Mouse (Mus musculus): ENCODE data around the gene Duox2. TPM values are rescaled to one million over a fixed set of nuclear protein-coding genes. Genes with fewer than 3 reads are reported as not detected.

The Duox2 gene
- polyA plus RNA-seq, 1 experiment from 2014 or later, result 0.08 TPM

DNA sequence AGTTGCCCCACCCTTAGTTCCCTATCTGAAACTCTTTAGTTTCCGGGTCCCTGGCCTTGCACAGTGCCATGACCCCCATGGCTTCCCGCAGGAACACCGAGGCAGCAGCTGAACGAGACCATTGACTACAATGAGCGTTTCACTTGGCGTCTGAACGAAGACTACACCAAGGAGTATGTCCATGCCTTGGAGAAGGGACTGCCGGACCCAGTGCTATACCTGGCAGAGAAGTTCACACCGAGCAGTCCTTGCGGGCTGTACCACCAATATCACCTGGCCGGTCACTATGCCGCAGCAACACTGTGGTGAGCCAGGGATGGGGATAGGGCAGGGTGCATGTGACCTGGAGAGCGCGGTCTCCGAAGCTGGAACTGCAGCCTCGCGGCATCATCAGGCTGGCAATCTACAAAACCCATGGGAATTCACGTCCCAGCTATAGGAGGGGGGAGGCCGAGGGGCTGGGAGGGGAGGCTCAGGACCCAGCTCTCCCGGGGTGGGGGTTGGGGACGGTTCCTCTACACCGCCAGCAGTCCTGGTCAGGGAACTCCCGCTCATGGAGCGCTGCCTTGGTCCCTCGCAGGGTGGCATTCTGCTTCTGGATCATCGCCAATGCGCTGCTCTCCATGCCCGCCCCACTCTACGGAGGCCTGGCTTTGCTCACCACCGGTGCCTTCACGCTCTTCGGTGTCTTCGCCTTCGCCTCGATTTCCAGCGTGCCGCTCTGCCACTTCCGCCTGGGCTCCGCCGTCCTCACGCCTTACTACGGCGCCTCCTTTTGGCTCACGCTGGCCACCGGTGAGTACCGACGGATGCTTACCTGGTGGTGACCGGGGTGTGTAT is 3.1 kb upstream of the Duox2 start:
- Histone ChIP-seq H3K9me3 (no peaks in the 10 kb centered on the region), H3K4me3 (peak overlapping the region; percentile 34), H3K27ac (no peak overlapping the region), H3K4me2 (replicated peaks) (peak overlapping the region; percentile 63), H3K36me3 (no peaks in the 10 kb centered on the region), H3K4me1 (peaks cover 26% of the 10 kb centered on the region), H3K27me3 (peaks cover 97% of the 10 kb centered on the region), H3K9ac (no peak overlapping the region)
- WGBS, result under 1% methylated on average over 48 of the region's 48 CpGs
- no peak; the same call in 1 of the 2 replicates for ATAC-seq (ENCODE audit: insufficient number of reproducible peaks, insufficient read depth, low FRiP score, low TSS enrichment)

DNA sequence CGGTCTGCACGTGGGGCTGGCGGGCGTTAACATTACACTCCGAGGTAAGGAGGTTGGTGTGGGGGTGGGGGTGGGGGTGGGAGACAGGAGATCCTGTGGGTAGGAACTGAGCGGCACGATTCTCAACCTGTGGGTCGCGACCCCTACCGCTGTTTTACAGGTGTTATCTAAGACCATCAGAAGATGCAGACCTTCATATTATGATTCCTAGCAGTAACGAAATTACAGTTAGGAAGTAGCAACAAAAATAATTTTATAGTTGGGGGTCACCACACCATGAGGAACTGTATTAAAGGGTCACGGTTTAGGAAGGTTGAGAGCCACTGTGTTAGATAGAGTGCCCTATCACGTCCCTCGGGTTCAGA is 2.4 kb upstream of the Duox2 start:
- Histone ChIP-seq H3K4me2 (replicated peaks) (peak overlapping the region; percentile 63; the same call in 1 of the 2 replicates), H3K9me3 (no peaks in the 10 kb centered on the region), H3K4me3 (no peak overlapping the region), H3K27ac (no peak overlapping the region), H3K4me1 (peaks cover 26% of the 10 kb centered on the region), H3K36me3 (no peaks in the 10 kb centered on the region), H3K27me3 (peaks cover 97% of the 10 kb centered on the region), H3K9ac (no peak overlapping the region)
- ATAC-seq (ENCODE audit: insufficient number of reproducible peaks, insufficient read depth, low FRiP score, low TSS enrichment), result no peak
- 4% methylated on average over 14 of the region's 14 CpGs for WGBS

DNA sequence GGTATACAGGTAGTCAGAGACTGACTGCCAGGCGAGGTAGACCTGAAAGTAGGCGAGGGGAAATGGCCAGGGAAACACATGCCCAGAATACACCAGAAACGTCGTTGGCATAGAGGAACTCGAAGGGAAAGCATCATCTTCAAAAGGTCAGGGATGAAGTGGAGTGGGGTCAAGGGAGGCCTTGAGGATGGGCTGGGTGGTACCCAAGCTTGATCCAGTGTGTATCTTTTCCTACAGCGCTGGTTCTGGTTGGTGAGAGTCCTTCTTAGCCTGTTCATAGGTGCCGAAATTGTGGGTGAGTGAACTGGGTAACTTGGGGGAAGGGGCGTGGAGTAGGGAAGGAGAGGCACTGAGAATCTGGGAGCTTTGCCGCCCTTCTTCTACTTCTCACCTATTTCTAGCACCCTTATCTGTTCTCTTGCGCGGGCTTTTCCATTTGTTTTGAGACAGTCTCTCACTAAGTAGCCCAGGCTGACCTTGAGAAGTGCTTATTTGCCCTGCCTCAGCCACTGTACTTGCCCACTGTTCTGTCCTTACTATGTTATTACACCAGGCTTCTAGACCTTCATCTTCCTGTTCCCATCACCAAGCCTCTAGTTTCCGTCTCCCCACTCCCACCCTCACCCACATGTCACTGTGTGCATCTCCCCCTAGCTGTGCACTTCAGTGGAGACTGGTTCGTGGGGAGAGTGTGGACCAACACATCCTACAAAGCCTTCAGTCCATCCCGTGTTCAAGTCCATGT is 1.8 kb upstream of the Duox2 start:
- Histone ChIP-seq H3K4me2 (replicated peaks) (no peak overlapping the region), H3K27me3 (peaks cover 97% of the 10 kb centered on the region), H3K4me1 (peaks cover 26% of the 10 kb centered on the region), H3K36me3 (no peaks in the 10 kb centered on the region), H3K9ac (no peak overlapping the region), H3K27ac (no peak overlapping the region), H3K4me3 (no peak overlapping the region), H3K9me3 (no peaks in the 10 kb centered on the region)
- 7% methylated on average over 14 of the region's 14 CpGs for WGBS
- no peak for ATAC-seq (ENCODE audit: insufficient number of reproducible peaks, insufficient read depth, low FRiP score, low TSS enrichment)

DNA sequence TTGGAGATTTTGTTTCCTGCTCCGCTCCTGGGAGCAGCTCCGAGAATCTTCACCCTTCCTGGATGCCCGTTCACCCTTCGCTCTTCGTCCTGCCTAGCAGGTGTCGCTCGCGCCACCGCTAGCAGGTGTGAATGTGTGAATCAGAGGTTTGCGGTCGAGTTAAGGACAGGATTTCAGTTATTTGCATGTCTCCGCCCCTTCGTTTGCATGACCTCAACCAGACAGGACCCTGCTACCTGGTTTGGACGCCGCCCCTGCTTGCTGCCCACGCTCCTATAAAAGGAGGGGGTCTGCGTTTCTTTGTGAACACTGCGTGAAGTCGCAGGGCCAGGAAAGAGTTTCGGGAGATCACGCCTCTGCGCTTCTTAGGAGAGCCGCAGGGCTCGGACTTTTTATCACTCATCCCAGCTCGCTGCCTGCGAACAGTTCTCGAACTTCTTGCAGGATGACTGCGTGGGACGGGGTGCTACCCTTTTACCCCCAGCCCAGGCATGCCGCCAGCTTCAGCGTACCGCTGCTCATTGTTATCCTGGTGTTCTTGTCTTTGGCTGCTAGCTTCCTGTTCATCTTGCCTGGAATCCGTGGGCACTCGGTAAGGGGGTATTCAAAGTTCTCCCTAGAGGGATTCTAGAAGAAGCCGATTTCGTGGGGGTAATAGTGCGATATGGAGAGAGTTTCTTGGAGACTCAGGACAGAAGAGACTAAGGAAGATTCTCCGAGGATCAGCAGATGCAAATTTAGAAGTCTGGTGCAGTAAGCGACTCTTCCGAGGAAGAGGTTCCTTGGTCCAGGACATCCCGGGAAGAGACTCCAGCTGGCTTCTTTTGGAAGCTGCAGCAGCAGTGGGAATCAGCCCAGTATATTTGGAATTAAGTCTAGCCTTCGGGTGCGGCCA is 594 bp upstream of the Duox2 start, which contains the start of gene Duoxa2:
Duoxa2 (plus strand) TSS at position 305 of the 895 bp plus-strand sequence.
- Histone ChIP-seq H3K4me1 (peaks cover 26% of the 10 kb centered on the region), H3K9me3 (no peaks in the 10 kb centered on the region), H3K36me3 (no peaks in the 10 kb centered on the region), H3K27ac (no peak within 1 kb of the TSS), H3K4me3 (peak within 1 kb of the TSS; percentile 24), H3K4me2 (replicated peaks) (peak within 1 kb of the TSS; percentile 40), H3K9ac (no peak within 1 kb of the TSS), H3K27me3 (peaks cover 99% of the 10 kb centered on the region)
- WGBS, result 2% methylated on average over 43 of the region's 43 CpGs
- no peak for ATAC-seq (ENCODE audit: insufficient number of reproducible peaks, insufficient read depth, low FRiP score, low TSS enrichment)

DNA sequence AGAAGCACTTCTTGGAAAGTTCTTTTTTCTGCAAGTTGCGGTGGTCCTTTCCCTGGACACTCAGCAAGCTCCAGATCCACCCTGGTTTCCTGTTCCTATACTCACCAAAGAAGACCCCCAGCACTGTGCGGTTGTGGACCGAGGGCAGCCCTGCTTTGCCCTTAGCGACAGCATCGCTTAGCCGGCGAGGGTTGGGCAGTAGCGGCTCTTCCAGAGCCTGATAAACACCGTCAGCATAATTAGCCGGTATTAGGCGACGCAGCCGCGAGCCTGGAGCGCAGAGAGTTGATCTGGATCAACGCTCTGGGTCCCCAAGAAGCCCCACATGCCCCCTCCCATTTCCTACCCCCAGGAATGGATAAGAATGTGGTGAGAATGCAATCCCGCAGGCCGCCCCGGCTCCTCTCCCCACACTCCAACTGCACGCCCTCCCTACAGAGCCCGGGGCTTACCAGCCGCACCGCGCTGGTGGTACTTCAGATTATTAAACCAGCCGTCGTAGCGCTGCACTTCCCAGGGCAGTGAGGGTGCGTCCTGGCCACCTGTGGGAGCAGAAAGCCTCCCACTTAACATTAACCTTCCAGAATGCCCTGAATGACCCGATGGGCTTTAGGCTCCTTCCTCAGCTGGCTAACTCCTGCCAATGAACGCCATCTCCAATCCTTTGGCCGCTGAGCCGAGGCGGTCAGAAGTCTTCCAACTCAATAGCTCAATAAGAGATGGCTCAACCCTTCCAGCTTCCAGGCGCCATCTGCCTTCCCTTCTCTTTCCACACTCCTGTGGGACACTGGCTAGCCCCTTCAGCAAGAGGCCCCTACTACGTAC is 766 bp downstream of the Duox2 start:
- under 1% methylated on average over 35 of the region's 35 CpGs for WGBS
- Histone ChIP-seq H3K4me1 (peaks cover 26% of the 10 kb centered on the region), H3K27me3 (peaks cover 96% of the 10 kb centered on the region), H3K4me3 (0 out of 2 replicates have a peak overlapping the region, but pooled peaks have one; percentile 5), H3K36me3 (no peaks in the 10 kb centered on the region), H3K9me3 (no peaks in the 10 kb centered on the region), H3K27ac (no peak overlapping the region), H3K9ac (no peak overlapping the region), H3K4me2 (replicated peaks) (peak overlapping the region; percentile 27)
- no peak for ATAC-seq (ENCODE audit: insufficient number of reproducible peaks, insufficient read depth, low FRiP score, low TSS enrichment)

DNA sequence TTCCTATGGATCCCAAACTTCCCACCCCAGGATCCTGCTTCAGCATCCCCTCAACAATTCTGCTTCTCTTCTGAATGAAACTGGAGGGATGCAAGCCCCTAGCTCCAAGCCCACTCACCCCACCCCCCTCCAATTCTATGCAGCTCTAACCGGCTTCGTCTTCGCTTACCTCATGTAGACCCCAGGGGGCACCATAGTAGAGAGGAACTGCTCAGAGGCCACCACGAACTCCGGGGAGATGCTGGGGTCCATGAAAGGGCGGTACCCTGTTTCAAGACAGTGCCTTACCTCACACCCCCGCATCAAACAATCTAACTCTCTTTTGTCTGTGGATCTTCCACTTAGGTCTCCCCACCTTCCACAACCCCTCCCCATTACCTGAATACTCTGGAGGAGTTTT is 3.3 kb downstream of the Duox2 start:
- Histone ChIP-seq H3K27ac (no peak overlapping the region), H3K27me3 (peaks cover 75% of the 10 kb centered on the region), H3K4me3 (no peak overlapping the region), H3K4me2 (replicated peaks) (no peak overlapping the region), H3K36me3 (no peaks in the 10 kb centered on the region), H3K9ac (no peak overlapping the region), H3K9me3 (no peaks in the 10 kb centered on the region), H3K4me1 (peaks cover 16% of the 10 kb centered on the region)
- no peak for ATAC-seq (ENCODE audit: insufficient number of reproducible peaks, insufficient read depth, low FRiP score, low TSS enrichment)
- whole genome bisulfite sequencing, result 7% methylated on average over 7 of the region's 7 CpGs

DNA sequence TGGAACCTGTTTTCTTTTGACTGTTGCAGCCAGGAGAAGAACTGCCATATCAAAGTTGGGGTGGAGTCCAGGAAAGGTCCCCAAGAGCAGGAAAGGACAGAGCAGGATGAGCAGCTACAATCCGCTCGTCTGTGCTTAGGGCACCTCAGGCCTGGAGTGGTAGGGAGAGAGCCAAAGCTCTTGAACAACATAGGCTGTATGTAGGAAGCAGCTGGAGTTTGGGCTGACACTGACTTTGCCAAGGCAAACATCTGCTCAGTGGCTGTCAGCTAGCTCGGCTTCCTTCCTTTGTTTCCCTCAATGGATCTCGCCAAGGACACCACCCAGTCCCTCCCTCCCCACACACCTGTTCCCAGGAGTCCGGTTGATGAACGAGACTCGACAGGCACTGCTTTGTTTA is 12.1 kb downstream of the Duox2 start:
- no peaks in the 10 kb centered on the region for H3K9me3 ChIP-seq
- 63% methylated on average over 7 of the region's 7 CpGs for WGBS
- no peak overlapping the region for H3K4me2 ChIP-seq (replicated peaks)
- no peak overlapping the region for H3K27ac ChIP-seq
- no peak for ATAC-seq (ENCODE audit: insufficient number of reproducible peaks, insufficient read depth, low FRiP score, low TSS enrichment)
- no peak overlapping the region for H3K9ac ChIP-seq
- H3K36me3 ChIP-seq, result no peaks in the 10 kb centered on the region
- no peak overlapping the region for H3K4me3 ChIP-seq
- no peaks in the 10 kb centered on the region for H3K27me3 ChIP-seq
- H3K4me1 ChIP-seq, result no peaks in the 10 kb centered on the region

DNA sequence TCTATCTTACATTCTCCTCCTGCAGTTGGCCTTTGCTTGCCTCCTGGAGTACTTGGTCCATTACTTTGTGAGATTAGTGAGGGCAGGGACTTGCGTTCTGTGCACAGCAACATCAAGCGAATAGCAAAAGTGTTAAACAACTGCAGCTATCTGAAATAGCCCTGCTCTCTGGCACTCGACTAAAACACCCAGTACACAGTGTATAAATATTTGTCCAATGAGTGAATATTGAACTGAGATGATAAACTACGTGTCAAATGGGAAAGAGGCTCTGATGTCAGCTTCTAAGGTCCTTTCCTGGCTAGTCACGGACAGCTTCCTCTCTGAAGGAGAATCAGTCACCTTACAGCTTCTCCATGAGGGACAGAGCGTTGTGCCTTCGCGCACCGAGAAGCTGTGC is 14.2 kb downstream of the Duox2 start:
- Histone ChIP-seq H3K27ac (no peak overlapping the region), H3K27me3 (no peaks in the 10 kb centered on the region), H3K4me3 (no peak overlapping the region), H3K4me2 (replicated peaks) (no peak overlapping the region), H3K36me3 (no peaks in the 10 kb centered on the region), H3K9ac (no peak overlapping the region), H3K9me3 (no peaks in the 10 kb centered on the region), H3K4me1 (no peaks in the 10 kb centered on the region)
- no peak for ATAC-seq (ENCODE audit: insufficient number of reproducible peaks, insufficient read depth, low FRiP score, low TSS enrichment)
- WGBS, result 87% methylated on average over 9 of the region's 9 CpGs

DNA sequence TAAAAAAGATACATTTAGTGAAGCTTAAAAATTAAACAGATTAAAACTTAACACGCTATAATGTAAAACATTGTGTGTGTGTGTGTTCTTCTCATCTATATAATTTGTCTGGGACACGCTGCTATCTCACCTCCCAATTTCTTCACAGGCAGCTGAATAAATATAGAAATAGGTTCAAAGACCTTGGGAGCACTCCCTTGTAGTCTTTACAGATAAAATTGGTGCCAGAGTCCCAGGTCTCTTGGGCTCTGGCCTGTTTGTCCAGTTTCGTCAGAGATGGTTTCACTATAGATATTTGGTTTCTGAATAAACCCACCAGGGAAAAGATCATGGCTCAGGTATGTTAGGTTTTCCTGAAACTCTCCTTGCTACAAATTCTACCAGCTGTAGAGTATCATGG is 19.5 kb downstream of the Duox2 start:
- WGBS, result 78% methylated on average over 3 of the region's 3 CpGs
- Histone ChIP-seq H3K9me3 (no peaks in the 10 kb centered on the region), H3K9ac (no peak overlapping the region), H3K36me3 (no peaks in the 10 kb centered on the region), H3K4me3 (no peak overlapping the region), H3K4me2 (replicated peaks) (no peak overlapping the region), H3K27ac (no peak overlapping the region), H3K27me3 (no peaks in the 10 kb centered on the region), H3K4me1 (no peaks in the 10 kb centered on the region)
- ATAC-seq (ENCODE audit: insufficient number of reproducible peaks, insufficient read depth, low FRiP score, low TSS enrichment), result no peak

DNA sequence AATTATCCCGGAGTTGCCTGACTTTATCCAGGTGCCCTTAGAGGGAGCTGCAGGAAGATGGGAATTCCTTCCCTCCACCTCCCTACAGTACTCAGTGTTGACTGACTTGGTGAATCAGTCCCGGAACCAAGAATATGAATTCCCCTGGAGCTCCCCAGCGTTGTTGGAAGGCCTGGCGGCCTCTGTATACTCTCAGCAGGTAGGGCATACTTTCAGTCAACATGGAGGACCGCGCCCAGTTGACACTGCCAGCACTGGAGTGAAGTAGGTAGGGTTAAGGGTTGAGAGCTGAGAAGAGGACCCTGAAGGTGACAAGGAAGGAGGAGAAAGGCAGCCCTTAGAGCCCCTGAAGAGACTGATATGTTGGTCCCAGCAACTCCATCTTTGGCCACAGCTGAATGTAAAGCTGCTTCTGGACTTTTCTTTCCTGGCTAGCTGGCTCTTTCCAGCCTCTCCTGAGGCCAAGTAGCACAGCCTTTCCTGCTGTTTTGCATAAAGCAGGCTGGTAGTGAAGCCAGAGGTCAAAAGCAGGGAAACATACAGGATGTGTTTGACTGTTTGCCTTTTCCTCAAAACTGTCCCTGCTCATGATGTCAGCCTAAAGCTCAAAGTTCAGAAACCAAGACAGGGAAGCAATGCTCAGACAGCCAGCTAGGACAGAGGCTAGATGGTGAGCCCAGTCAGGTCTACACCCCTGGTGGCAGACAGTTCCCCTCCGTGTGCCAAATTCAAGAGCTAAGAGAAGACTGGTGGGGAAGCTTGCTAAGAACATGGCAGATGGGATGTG is 31.6 kb downstream of the Duox2 start:
- H3K36me3 ChIP-seq, result no peaks in the 10 kb centered on the region
- H3K4me3 ChIP-seq, result no peak overlapping the region
- WGBS, result 93% methylated on average over 7 of the region's 7 CpGs
- no peaks in the 10 kb centered on the region for H3K9me3 ChIP-seq
- no peak overlapping the region for H3K4me2 ChIP-seq (replicated peaks)
- H3K27ac ChIP-seq, result no peak overlapping the region
- no peak for ATAC-seq (ENCODE audit: insufficient number of reproducible peaks, insufficient read depth, low FRiP score, low TSS enrichment)
- 0 out of 2 replicates have a peak, but pooled peaks cover 3% of the 10 kb centered on the region for H3K4me1 ChIP-seq
- H3K9ac ChIP-seq, result no peak overlapping the region
- no peaks in the 10 kb centered on the region for H3K27me3 ChIP-seq
